Mouse (Mus musculus) thymus, postnatal 0 days (tissue): Measurements from ENCODE around the gene Lin9. TPM values are rescaled to one million over a fixed set of nuclear protein-coding genes. Genes with fewer than 3 reads are reported as not detected.

ENCODE experiments used
- DNase-seq: peaks from one replicate; pipeline ENCODE4 v3.0.0-alpha.2; 2015; ENCODE audit warnings: low spot score
- polyA plus RNA-seq: library from polyadenylated mRNA; unstranded; fragments of >200 nt; fragmentation: Nextera tagmentation; extraction: Ambion mirVana; gene quantifications from 2 replicates; pipeline ENCODE4 v1.2.1, GENCODE M21; 2015

The Lin9 gene
- polyA plus RNA-seq, 1 experiment from 2014 or later, result 22.9 TPM

DNA sequence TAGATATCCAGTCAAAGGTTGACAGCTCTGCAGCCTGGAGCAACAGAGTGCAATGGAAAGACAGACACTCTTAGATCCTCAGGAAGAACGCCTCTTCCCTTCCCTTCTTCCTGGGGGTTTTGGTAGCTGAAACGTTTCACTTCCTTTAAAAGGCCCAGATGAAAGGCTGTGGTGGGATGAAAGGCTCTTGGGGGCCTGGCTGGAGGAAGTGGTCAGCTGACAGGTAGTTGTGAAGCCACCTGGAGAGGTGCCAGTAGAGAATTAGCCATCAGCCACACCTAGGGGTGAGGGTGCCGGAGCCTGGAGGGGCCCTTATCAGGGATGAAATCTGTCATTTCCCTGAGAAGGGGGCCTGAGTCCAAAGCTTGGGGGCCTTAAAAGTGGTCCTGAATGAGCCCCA is 66.4 kb downstream of the Lin9 start:
- no peak for DNase-seq

GRCm38 (mm10) chr1:180707813-180708212 is 66.9 kb downstream of the Lin9 start:
- DNase-seq, result no peak

DNA sequence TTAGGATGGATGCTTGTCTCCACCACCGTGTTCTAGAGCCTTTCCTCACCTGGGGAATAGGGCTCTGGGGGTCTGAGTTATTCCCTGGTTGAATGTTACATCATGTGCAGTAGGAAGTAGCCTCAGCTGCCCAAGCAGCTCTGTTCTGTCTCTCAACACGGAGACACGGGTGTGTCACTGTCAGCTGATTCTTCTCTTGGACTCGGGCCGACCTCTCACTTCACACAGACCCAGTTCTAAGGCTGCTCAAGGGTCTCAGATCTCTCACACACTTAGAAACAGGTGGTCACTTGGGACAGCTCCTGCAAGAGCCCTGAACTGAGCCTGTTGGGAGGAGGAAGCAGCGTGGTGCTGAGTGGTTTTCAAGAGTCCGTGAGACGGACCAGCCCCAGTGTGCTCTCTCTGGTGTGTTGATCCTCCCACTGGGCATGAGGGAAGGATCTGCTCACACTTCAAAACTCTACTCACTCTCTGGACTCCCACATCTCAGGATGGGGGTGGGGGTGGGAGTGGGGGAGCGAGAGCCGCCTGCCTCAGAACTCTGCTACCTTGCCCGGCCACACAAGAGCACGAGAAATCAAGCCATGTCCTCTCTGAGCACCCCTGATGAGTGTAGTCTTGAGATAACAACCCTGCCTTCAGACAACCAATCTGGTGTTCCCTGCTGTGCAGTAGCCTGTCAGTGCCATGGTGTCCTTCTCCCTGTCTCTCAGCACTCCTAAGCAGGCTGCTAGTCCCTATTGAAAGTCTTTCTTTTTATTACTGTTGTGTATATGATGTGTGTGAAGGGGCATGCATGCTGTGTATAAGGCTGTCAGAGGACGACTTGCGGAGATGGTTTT is 68.2 kb downstream of the Lin9 start:
- no peak for DNase-seq

DNA sequence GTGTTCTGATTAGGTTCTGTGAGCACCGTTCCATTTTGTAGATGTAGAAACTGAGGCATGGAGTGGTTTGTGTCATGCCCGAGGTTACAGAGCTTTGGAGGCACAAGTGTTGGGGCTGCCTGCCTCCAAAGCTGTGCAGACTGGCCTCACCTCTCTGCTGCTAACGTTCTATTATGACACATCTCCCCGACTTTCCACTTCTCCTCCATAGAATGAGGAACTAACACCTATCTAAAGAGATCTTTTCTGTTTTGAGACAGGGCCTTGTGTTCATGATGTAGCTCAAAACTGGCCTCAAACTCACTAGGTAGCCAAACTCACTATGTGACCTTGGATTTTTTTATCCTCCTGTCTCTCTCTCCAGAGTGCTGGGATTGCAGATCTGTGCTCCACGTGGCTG is 77.8 kb downstream of the Lin9 start:
- no peak for DNase-seq

GRCm38 (mm10) chr1:180719483-180719882 is 78.5 kb downstream of the Lin9 start:
- no peak for DNase-seq

- peak; percentile 87 for DNase-seq
These were observed 79.2 kb downstream of the Lin9 start for GRCm38 (mm10) chr1:180719951-180720689.

- peak; percentile 30 for DNase-seq
These were observed 81.7 kb downstream of the Lin9 start for GRCm38 (mm10) chr1:180722608-180723007.

- peak; percentile 68 for DNase-seq
These were observed 82.8 kb downstream of the Lin9 start for GRCm38 (mm10) chr1:180723701-180724238.

- peak; percentile 95 for DNase-seq
These were observed 84.8 kb downstream of the Lin9 start, which contains the start of gene Acbd3 for GRCm38 (mm10) chr1:180725704-180726179. Acbd3 (plus strand) TSS chr1:180726043.

- no peak for DNase-seq
These were observed 85.2 kb downstream of the Lin9 start for GRCm38 (mm10) chr1:180726183-180726582.

DNA sequence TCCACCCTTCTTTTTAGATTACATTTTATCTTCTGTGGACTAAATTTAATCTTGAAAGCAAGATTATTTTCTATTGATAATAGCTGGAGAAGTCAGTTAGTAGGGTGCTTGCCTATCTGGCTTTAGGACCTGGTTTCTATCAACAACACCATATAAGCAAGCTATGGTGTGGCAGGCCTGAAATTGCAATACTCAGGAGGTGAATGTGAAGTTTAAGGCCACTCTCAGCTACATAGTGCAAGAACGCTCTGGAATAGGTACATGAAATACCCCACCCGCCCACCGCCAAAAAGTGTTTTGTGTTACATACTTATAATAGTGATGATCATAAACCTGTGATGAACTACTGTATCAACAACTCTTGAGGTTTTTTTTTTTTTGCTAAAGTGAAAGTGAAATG is 88.3 kb downstream of the Lin9 start:
- DNase-seq, result no peak

Other genes starting within 250 kb of the Lin9 start
- 0.22 and 0.28 TPM in 2 replicates for gene Stum, start 157.6 kb upstream of the Lin9 start, polyA plus RNA-seq
- gene Parp1, start 72.2 kb upstream of the Lin9 start, polyA plus RNA-seq, result 86.1 and 90.0 TPM in 2 replicates
- 0.54 and 0.55 TPM in 2 replicates for gene Mixl1, start 55.9 kb downstream of the Lin9 start, polyA plus RNA-seq
- gene Acbd3, start 84.9 kb downstream of the Lin9 start, polyA plus RNA-seq, result 15.2 and 19.5 TPM in 2 replicates
- gene H3f3a, start 172.8 kb downstream of the Lin9 start, polyA plus RNA-seq, result 2,900 and 2,949 TPM in 2 replicates
- 34.4 and 38.7 TPM in 2 replicates for gene Sde2, start 210.0 kb downstream of the Lin9 start, polyA plus RNA-seq